Mouse (Mus musculus) spleen, adult 2 months (tissue): Measurements from ENCODE around the gene Cdkn2d.

Experiments used
- CTCF ChIP-seq: fragments of 200-500 bp; IDR thresholded peaks from 2 replicates; pipeline ENCODE4 v1.5.1; 2011; ENCODE audit warnings: mild to moderate bottlenecking, inconsistent platforms; ENCODE audit not compliant: insufficient read depth, insufficient read length, insufficient replicate concordance; ENCODE audit errors: extremely low read depth
- POLR2A ChIP-seq: fragments of 200-500 bp; IDR thresholded peaks from 2 replicates; pipeline ENCODE4 v1.6.1; 2011; ENCODE audit warnings: low read depth, low read length, inconsistent platforms

GRCm38 (mm10) chr9:21265611-21266010, 25.6 kb downstream of the Cdkn2d start:
- TF ChIP-seq CTCF (no peak), POLR2A (no peak)
